Mouse (Mus musculus): ENCODE measurements around the gene Hip1.

- no peak for TF ChIP-seq CTCF (IDR thresholded peaks at IDR 0.05; ENCODE audit: low read depth)
- TF ChIP-seq EP300 (optimal IDR thresholded peaks at IDR 0.05) = no peak
Measured at GRCm38 (mm10) chr5:135380681-135381080, 164.2 kb downstream of the Hip1 start.

Measured in stomach, postnatal 0 days (tissue).